Mouse (Mus musculus): ENCODE results near the gene Emc8.

The Emc8 gene

GRCm38 (mm10) chr8:120668374-120668905, at the start of gene Emc8:
Gene Emc8 (minus strand): TSS chr8:120668573.
- in situ Hi-C loops (cut with MboI; ENCODE audit: low sequenced_read_pairs) = no loop called here

GRCm38 (mm10) chr8:120715996-120716680, 47.8 kb upstream of the Emc8 start:
- in situ Hi-C loops (cut with MboI; ENCODE audit: low sequenced_read_pairs) = no loop called here

DNA sequence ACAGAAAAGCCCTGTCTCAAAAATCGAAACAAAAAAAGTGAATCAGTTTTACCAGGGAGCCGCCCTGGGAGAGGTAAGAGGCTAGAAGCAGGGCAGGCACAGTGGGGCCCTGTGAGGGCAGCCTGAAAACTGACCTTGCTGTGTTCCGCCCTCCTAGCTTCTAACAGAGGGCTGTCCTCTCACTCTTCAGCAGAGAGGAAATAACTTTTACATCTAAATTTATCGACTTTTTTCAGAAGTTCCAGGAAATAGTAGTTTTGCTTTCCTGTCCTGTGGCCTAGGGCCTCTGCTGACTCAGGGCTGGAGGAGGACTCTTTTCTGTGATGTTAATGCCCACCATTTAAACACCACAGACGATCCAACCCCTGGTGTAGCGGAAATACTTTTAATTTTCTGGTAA, 46.8 kb upstream of the Emc8 start:
- in situ Hi-C loops (cut with MboI; ENCODE audit: low sequenced_read_pairs) = no loop called here

DNA sequence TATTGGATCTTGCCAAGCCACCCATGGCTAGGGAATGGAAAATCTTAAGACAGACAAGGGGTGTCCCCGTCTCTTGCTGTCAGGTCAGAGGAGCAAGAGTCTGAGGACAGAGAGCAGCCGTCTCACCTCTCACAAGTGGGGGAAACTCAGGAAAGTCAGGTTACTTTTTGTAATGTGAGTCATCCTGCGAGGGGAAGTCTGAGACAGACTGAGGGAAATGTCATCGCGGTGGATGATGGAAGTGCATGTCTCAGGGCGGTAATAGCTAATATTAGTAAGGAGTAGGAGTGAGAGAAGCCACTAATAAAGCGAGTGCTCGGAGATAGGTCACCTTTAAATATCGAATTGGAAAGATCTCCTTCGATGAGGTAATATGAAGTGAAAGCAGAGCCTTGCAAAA, 40.8 kb upstream of the Emc8 start:
- in situ Hi-C loops (cut with MboI; ENCODE audit: low sequenced_read_pairs) = no loop called here

GRCm38 (mm10) chr8:120706193-120706592, 37.8 kb upstream of the Emc8 start:
- in situ Hi-C loops (cut with MboI; ENCODE audit: low sequenced_read_pairs) = no loop called here

DNA sequence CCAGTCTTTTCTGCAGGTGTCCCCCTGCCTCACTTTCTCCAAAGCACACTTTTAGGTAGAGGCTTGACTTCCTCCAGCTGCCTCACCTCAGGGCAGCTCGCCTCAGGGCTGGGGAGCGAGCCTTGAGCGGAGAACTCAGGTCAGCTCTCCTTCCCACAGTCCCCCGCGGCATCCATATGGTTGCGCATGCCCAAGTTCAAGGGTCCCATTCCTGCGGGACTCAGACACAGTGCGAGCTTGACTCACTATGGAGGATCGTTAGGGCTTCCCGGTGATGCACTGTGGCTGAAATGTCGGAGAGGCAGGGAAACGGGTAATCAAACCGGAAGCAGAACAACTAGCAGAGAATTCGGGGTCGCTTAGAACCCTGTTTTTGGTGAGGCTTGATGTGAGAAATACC, 36.8 kb upstream of the Emc8 start:
- in situ Hi-C loops (cut with MboI; ENCODE audit: low sequenced_read_pairs) = no loop called here

DNA sequence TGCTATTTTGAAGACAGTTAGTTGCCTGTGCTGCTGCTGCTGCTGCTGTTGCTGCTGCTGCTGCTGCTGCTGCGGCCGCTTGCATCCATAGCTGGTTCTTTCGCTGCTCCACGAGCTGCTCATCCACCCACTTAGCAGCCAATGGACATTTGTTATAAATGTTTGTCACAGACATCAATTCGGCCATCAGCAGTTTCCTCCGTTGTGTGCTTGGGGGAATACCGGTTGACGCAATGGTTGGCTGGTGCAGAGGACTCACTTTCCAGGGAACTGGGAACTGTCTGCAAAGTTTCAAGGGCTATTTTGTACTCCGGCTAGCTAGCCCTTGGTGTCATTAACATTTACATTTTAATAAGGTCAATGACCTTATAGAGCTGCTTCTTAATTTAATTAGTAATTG, 35.8 kb upstream of the Emc8 start:
- in situ Hi-C loops (cut with MboI; ENCODE audit: low sequenced_read_pairs) = no loop called here

DNA sequence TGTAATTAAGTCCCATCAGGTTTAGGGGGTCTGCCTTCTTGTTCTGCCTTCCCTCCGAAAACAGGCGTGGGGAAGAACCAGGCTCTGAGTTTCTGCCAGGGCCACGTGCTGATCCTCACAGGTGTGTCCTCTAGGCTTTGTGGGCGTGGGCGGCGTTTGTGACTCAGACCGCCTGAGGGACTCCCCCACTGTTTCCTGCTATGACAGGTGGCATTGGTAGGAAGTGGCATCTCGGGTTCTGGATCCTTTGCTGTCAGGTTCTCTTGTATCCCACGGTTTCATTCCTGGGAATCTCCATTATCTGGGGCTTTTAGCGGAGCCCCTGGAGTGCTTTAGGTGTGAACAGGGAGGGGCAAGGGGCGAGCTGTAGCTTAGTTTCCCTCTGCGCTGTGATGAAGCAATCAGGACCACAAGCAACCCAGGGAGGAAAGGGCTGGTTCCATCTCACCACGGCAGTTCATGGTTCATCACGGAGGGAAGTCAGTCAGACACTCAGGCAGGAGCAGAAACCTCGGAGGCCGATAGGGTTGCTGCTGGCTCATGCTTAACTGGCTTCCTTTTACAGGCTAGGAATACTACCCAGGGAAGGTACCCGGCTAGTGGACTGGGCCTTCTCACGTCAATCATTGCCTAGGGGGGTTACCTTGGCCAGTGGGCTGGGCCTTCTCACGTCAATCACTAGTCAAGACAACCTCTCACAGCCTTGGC, 33.5 kb upstream of the Emc8 start:
- in situ Hi-C loops (cut with MboI; ENCODE audit: low sequenced_read_pairs) = no loop called here

DNA sequence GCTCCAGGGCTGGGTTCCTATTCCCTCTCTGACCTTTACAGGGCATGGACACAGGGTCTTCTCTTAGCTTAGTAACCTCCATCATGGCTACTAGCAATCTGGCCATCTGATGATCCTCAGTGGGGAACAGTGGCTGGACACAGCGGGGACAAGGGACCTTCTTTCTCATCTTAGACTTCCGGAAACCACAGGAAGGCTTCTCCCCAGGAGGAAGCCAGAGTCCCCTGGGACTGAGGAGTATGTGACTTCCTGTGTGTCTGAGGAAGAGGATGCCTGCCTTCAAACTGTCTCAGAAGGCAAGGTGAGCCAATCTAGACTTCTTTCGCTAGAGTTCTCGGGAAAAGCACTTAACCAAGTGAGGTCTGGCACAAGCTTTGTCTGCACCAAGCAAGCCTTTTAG, 31.7 kb upstream of the Emc8 start:
- in situ Hi-C loops (cut with MboI; ENCODE audit: low sequenced_read_pairs) = no loop called here

DNA sequence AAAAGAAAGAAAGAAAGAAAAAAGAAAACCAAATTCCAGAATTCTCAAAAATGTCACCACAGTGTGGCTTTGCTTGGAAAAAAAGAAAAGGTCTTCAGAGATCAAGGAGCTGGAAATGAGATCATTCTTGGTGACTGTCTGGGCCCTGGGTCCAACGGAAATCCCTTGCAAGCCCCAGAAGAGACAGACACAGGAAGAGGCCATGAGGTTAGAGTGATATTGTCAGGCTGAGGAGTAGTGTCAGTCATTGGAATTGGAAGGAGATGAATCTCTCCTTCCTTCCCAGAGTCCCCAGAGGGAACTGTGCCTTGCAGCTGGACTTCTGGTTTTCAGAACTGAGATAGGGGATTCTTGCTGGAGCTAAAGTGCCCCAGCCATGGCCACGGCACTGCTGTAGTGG, 31.2 kb upstream of the Emc8 start:
- in situ Hi-C loops (cut with MboI; ENCODE audit: low sequenced_read_pairs) = no loop called here

GRCm38 (mm10) chr8:120699079-120699478, 30.7 kb upstream of the Emc8 start:
- in situ Hi-C loops (cut with MboI; ENCODE audit: low sequenced_read_pairs) = no loop called here

DNA sequence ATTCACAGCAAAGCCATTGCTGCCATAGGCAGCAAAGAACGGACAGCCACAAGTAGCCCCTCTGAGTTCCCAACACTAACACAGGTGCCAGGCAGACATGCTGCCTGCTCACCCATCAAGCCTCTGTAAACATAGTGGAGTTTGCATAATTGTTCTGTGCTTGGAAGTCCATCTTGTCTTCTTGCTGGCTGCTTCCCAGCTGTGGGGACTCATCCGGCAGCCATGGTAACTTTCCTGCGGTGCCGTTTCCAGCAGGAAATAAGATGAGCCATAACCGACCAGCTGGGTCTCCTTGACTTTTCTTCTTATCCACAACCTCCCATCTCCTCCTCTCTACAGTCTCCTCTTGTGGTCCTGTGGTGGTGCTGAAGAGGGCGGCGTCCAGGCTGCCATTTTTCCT, 30.1 kb upstream of the Emc8 start:
- in situ Hi-C loops (cut with MboI; ENCODE audit: low sequenced_read_pairs) = no loop called here

DNA sequence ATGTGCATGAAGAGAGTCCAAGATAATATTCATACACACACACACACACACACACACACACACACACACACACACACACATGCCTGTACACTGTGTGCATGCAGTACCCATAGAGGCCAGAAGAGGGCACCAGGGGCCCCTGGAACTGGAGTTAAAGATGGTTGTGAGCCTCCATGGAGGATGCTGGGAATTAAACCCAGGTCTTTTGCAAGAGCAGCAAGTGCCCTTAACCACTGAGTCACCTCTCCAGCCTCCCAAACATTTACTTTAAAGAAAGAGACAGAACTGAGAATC, 29.6 kb upstream of the Emc8 start:
- in situ Hi-C loops (cut with MboI; ENCODE audit: low sequenced_read_pairs) = no loop called here

GRCm38 (mm10) chr8:120697154-120697978, 29.0 kb upstream of the Emc8 start:
- in situ Hi-C loops (cut with MboI; ENCODE audit: low sequenced_read_pairs) = no loop called here

- in situ Hi-C loops (cut with MboI; ENCODE audit: low sequenced_read_pairs) = no loop called here
Measured at GRCm38 (mm10) chr8:120696401-120697153, 28.2 kb upstream of the Emc8 start.

- in situ Hi-C loops (cut with MboI; ENCODE audit: low sequenced_read_pairs) = no loop called here
Measured at GRCm38 (mm10) chr8:120693861-120694493, 25.6 kb upstream of the Emc8 start.

DNA sequence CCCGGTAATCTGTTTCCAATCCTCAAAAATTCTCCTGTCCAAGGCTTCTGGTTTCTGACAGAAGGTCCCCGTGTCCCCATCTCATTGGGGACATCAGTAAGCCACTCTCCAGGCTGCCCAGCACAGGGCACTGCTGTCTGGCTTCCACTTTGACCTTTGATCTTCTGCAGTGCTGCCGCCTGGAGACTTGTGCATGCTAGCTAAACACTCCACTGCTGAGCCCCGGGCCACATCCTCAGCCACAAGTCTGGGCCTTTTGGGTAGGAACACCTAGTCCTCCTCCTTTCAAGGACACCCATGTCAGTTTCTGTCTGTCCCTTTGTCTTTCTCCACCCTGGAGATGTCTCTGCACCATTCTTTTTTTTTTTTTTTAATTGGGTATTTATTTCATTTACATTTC, 24.6 kb upstream of the Emc8 start:
- in situ Hi-C loops (cut with MboI; ENCODE audit: low sequenced_read_pairs) = no loop called here

DNA sequence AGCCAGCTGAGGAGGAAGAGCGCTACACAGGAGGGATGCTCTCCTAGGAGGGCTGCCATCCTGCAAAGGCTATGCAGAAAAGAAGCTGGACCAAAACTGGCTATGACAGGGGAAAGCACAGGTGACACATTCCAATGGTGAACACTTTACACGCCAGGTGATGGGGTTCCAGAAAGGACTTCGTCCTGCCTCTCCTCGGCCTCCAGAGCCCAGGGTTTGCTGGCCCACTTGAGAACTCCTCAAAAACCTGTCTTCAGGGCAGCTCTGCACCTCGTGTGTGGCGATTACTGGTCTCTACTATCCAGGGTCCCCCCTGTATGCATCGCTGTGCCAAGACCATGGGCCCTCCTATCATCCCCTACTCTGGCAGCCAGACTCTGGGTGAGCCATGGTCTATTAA, 20.1 kb upstream of the Emc8 start:
- in situ Hi-C loops (cut with MboI; ENCODE audit: low sequenced_read_pairs) = no loop called here

- in situ Hi-C loops (cut with MboI; ENCODE audit: low sequenced_read_pairs) = no loop called here
Measured at GRCm38 (mm10) chr8:120687786-120688185, 19.4 kb upstream of the Emc8 start.

- in situ Hi-C loops (cut with MboI; ENCODE audit: low sequenced_read_pairs) = no loop called here
Measured at GRCm38 (mm10) chr8:120686576-120686975, 18.2 kb upstream of the Emc8 start.

DNA sequence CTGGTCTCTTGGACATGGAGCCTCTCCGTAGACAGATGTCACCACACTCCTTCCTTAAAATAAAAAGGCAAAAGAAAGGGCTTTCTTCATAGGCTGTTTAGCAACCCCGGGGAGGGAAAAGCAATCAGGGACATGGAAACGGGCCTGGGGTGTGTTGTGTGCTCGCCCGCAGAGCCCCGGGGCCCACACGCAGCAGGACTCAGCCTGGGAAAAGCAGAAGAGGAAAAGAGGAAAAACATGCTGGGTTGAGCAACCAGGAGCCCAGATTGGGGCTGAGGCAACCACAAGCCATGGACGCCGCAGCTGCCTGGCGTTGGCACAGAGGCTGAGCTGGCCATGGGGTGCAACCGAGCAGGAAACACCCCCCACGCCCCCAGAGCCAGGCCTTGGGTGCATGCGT, 17.7 kb upstream of the Emc8 start:
- in situ Hi-C loops (cut with MboI; ENCODE audit: low sequenced_read_pairs) = no loop called here
